Mouse (Mus musculus) cerebellum, adult 11 months (tissue): ENCODE results near the gene Zswim2.
"Not testable (repeated sequence)": the region's sequence is repeated elsewhere in the genome, so short reads cannot be mapped to it uniquely, and the experiment has no call there.

Source experiments
- DNase-seq: peaks from one replicate; pipeline ENCODE4 v3.0.0; 2022

Gene Zswim2

DNA sequence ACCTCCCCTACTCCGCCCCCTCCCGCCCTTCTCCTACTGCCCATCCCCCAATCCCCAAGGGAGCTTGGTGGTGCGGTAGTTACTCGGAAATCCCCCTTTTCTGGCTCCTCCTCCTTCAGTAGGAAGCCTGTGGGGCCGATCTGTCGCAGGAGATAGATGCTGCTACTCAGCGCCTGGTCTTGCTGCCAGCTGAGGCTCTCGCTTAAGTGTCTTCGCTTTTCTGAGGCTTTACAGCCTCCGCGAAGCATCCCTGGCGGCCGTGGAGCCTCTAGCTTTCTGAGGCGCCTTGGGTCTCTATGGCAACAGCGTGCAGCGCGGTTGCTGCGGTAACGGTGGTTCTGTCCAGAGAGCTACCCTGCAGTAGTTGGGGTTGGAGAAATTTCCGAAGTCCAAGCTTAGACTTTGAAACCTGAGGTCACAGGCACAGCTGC lies at the start of gene Zswim2:
TSS of gene Zswim2 (minus strand) at position 298 of the 431 bp plus-strand sequence.
- peak; percentile 25 for DNase-seq

DNA sequence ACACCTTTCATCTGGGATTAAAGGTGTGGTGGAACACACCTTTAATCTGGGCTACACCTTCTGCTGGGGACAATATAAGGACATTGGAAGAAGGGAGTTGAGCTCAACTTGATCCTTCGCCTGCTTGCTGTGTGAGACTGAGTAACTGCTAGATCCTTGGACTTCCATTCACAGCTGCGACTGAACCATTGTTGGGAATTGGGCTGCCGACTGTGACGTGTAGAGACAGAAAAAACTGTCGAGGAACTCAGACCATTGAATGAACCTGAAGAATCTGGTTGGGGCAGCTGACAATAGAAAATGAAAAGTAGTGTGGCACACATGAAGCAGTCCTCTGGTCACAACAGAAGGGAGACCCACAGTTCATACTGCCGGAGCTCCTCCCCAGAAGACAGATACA lies 49.2 kb upstream of the Zswim2 start, which contains the start of gene Gm13691:
TSS of gene Gm13691 (plus strand) at position 301 of the 400 bp plus-strand sequence.
- not testable (repeated sequence) for DNase-seq

DNA sequence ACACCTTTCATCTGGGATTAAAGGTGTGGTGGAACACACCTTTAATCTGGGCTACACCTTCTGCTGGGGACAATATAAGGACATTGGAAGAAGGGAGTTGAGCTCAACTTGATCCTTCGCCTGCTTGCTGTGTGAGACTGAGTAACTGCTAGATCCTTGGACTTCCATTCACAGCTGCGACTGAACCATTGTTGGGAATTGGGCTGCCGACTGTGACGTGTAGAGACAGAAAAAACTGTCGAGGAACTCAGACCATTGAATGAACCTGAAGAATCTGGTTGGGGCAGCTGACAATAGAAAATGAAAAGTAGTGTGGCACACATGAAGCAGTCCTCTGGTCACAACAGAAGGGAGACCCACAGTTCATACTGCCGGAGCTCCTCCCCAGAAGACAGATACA lies 43.4 kb upstream of the Zswim2 start, which contains the start of gene Gm13697:
TSS of gene Gm13697 (plus strand) at position 301 of the 400 bp plus-strand sequence.
- DNase-seq: not testable (repeated sequence)

GRCm38 (mm10) chr2:83978633-83979032 lies 37.6 kb upstream of the Zswim2 start, which contains the start of gene Gm13694:
TSS of gene Gm13694 (plus strand) at chr2:83978933.
- not testable (repeated sequence) for DNase-seq

- DNase-seq: not testable (repeated sequence)
These were observed 31.8 kb upstream of the Zswim2 start, which contains the start of gene Gm13696 for GRCm38 (mm10) chr2:83972823-83973222. TSS of gene Gm13696 (plus strand) at chr2:83973123.

DNA sequence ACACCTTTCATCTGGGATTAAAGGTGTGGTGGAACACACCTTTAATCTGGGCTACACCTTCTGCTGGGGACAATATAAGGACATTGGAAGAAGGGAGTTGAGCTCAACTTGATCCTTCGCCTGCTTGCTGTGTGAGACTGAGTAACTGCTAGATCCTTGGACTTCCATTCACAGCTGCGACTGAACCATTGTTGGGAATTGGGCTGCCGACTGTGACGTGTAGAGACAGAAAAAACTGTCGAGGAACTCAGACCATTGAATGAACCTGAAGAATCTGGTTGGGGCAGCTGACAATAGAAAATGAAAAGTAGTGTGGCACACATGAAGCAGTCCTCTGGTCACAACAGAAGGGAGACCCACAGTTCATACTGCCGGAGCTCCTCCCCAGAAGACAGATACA lies 26.0 kb upstream of the Zswim2 start, which contains the start of gene Gm13695:
TSS of gene Gm13695 (plus strand) at position 301 of the 400 bp plus-strand sequence.
- not testable (repeated sequence) for DNase-seq

DNA sequence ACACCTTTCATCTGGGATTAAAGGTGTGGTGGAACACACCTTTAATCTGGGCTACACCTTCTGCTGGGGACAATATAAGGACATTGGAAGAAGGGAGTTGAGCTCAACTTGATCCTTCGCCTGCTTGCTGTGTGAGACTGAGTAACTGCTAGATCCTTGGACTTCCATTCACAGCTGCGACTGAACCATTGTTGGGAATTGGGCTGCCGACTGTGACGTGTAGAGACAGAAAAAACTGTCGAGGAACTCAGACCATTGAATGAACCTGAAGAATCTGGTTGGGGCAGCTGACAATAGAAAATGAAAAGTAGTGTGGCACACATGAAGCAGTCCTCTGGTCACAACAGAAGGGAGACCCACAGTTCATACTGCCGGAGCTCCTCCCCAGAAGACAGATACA lies 20.2 kb upstream of the Zswim2 start, which contains the start of gene Gm13693:
TSS of gene Gm13693 (plus strand) at position 301 of the 400 bp plus-strand sequence.
- not testable (repeated sequence) for DNase-seq

GRCm38 (mm10) chr2:83955393-83955792 lies 14.4 kb upstream of the Zswim2 start, which contains the start of gene Gm13698:
TSS of gene Gm13698 (plus strand) at chr2:83955693.
- not testable (repeated sequence) for DNase-seq

GRCm38 (mm10) chr2:83941792-83942191 lies 764 bp upstream of the Zswim2 start:
- no peak for DNase-seq

GRCm38 (mm10) chr2:83941378-83941777 lies 350 bp upstream of the Zswim2 start:
- no peak for DNase-seq

GRCm38 (mm10) chr2:83929478-83930088 lies 11.4 kb downstream of the Zswim2 start:
- DNase-seq: no peak

DNA sequence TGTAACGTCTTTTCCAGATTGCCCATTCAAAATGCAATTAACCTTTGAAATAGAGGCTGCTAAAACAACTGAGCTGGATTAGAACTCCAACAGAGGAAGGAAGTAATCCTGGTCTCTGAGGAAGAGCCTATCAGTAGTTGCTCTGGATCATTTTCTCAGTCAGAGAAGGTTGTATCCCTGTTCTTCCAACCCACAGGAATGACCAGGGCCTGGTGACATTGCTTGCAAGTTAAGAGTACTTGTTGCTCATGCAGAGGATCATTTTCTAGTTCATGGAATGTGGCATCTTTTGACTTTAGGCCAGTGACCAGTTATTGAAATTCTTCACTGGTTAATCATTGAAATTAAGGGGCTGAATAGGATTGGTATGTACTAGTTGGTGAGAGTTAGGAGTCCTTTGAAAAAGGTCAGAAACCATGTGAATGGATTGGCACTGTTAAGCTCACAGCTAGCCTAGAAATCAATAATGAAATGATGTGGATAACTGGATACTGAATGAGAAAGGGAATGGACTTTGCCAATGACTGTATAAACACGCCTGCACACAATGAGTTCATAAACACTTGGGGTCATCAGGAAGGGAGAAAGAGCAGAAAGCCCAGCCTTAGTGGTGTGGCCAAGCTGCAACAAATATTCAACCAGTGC lies 39.0 kb downstream of the Zswim2 start:
- DNase-seq: no peak

DNA sequence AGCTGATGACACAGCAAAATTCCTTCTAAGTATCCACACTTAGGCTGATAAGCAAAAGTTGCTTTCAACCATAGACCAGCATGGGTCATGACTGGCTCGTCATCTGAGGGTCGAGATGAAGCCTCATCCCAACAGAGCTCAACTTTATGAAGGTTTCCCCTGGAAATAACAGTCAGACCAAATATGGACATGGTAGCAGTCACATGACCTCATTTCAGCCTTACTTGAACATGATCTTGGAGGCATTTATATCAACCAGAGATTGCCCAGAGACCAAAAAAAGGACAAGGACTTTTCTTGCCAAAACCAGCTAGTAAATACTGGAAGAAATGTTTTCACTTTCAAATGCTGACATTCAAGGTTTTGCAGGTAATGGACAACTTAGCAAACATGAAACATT lies 47.3 kb downstream of the Zswim2 start:
- DNase-seq: no peak

- DNase-seq: no peak
These were observed 57.1 kb downstream of the Zswim2 start for GRCm38 (mm10) chr2:83883850-83884420.
